Mouse (Mus musculus) lung, embryonic 15.5 days (tissue): ENCODE measurements around the gene Notch4. TPM values are rescaled to one million over a fixed set of nuclear protein-coding genes. Genes with fewer than 3 reads are reported as not detected.

ENCODE experiments used
- ATAC-seq: fragments of 200-750 bp; cut with Nextera tagmentation; 2 replicates; pipeline ENCODE4 v1.8.0; 2017; ENCODE audit warnings: moderate number of reproducible peaks, borderline replicate concordance; ENCODE audit not compliant: low FRiP score, low TSS enrichment; ENCODE audit errors: extremely low read depth
- H3K27ac ChIP-seq: fragments of 300-500 bp; sonication (generic); 2 replicates; pipeline ENCODE4 v1.5.1; 2015; ENCODE audit warnings: moderate library complexity, mild to moderate bottlenecking, inconsistent platforms
- H3K27me3 ChIP-seq: fragments of 300-500 bp; sonication (generic); 2 replicates; pipeline ENCODE4 v1.6.1; 2015; ENCODE audit warnings: inconsistent platforms
- H3K36me3 ChIP-seq: fragments of 300-500 bp; sonication (generic); 2 replicates; pipeline ENCODE4 v1.6.1; 2015; ENCODE audit warnings: inconsistent platforms
- H3K4me1 ChIP-seq: fragments of 300-500 bp; sonication (generic); 2 replicates; pipeline ENCODE4 v1.6.1; 2015; ENCODE audit warnings: inconsistent platforms
- H3K4me2 ChIP-seq: fragments of 300-500 bp; sonication (generic); 2 replicates; pipeline ENCODE4 v1.6.1; 2015; ENCODE audit warnings: inconsistent platforms, mild to moderate bottlenecking, moderate library complexity
- H3K4me3 ChIP-seq: fragments of 300-500 bp; sonication (generic); 2 replicates; pipeline ENCODE4 v1.5.1; 2015; ENCODE audit warnings: mild to moderate bottlenecking, inconsistent platforms
- H3K9ac ChIP-seq: fragments of 300-500 bp; sonication (generic); 2 replicates; pipeline ENCODE4 v1.6.1; 2015; ENCODE audit warnings: inconsistent platforms
- H3K9me3 ChIP-seq: fragments of 300-500 bp; sonication (generic); 2 replicates; pipeline ENCODE4 v1.6.1; 2016; ENCODE audit warnings: inconsistent platforms
- WGBS: fragments of 180-500 bp; shearing (Covaris S2); methylation state at CpG from one replicate; pipeline ENCODE4 v1.1.7; 2015; 5-methylcytosine and 5-hydroxymethylcytosine counted together
- polyA plus RNA-seq: library from polyadenylated mRNA; unstranded; fragments of >200 nt; fragmentation: Nextera tagmentation; extraction: Ambion mirVana; gene quantifications from 2 replicates; pipeline ENCODE4 v1.2.1, GENCODE M21; 2015

Gene Notch4
- polyA plus RNA-seq, 1 experiment from 2014 or later, result 11.2 TPM

DNA sequence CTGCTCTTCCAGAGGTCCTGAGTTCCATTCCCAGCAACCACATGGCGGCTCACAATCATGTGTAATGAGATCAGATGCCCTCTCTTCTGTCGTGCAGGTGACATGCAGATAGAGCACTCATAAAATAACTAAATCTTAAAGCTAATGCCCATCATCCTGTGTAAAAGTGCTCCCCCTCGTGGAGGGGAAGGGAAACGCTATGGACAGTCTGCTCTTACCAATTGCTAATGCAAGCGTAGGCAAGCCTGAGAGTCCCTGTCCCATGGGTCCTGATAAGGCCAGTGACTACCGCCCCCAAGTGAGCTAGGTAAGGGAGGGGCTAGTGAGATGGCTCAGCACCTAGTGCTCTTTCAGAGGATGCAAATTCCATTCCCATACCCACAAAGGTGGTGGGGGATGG is 54.9 kb downstream of the Notch4 start:
- peaks cover 18% of the 10 kb centered on the region for H3K36me3 ChIP-seq
- H3K4me2 ChIP-seq, result no peak overlapping the region
- no peak for ATAC-seq
- WGBS, result 15% methylated on average over 6 of the region's 6 CpGs
- H3K9me3 ChIP-seq, result no peaks in the 10 kb centered on the region
- H3K4me1 ChIP-seq, result no peaks in the 10 kb centered on the region
- H3K9ac ChIP-seq, result no peak overlapping the region
- H3K4me3 ChIP-seq, result no peak overlapping the region
- H3K27ac ChIP-seq, result no peak overlapping the region
- H3K27me3 ChIP-seq, result no peaks in the 10 kb centered on the region

- Histone ChIP-seq H3K27ac (no peak overlapping the region), H3K4me3 (no peak overlapping the region), H3K9ac (no peak overlapping the region), H3K9me3 (no peaks in the 10 kb centered on the region), H3K4me1 (peaks cover under 1% of the 10 kb centered on the region; the same call in 1 of the 2 replicates), H3K27me3 (no peaks in the 10 kb centered on the region; the same call in 1 of the 2 replicates), H3K4me2 (no peak overlapping the region), H3K36me3 (peaks cover 12% of the 10 kb centered on the region)
- ATAC-seq, result no peak
- 75% methylated on average over 8 of the region's 8 CpGs for WGBS
Measured at GRCm38 (mm10) chr17:34621006-34621405, 56.9 kb downstream of the Notch4 start.

GRCm38 (mm10) chr17:34623161-34623560 is 59.1 kb downstream of the Notch4 start:
- no peaks in the 10 kb centered on the region for H3K9me3 ChIP-seq
- WGBS, result 84% methylated on average over 9 of the region's 9 CpGs
- no peaks in the 10 kb centered on the region; the same call in 1 of the 2 replicates for H3K27me3 ChIP-seq
- no peak overlapping the region for H3K4me2 ChIP-seq
- no peak overlapping the region for H3K4me3 ChIP-seq
- H3K4me1 ChIP-seq, result peaks cover 7% of the 10 kb centered on the region
- H3K36me3 ChIP-seq, result peaks cover 12% of the 10 kb centered on the region
- no peak overlapping the region for H3K27ac ChIP-seq
- ATAC-seq, result no peak
- no peak overlapping the region for H3K9ac ChIP-seq

DNA sequence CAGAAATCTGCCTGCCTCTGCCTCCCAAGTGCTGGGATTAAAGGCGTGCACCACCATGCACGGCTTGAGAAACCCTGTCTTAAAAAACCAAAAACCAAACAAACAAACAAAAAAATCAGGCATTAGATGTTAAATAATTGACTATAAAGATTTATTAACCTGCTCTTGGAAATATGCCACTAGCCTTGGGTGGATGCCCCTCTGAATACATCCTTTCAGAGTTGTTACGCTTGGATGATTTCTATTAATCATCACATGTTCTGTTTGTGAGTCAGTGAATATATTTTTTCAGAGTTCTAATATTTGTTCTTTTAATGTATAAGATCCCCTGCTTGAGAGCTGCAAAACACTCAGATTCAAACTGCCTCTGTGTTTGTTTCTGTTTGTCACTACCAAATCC is 60.9 kb downstream of the Notch4 start:
- Histone ChIP-seq H3K4me2 (no peak overlapping the region), H3K27me3 (peaks cover 14% of the 10 kb centered on the region), H3K9ac (no peak overlapping the region), H3K4me3 (no peak overlapping the region), H3K9me3 (no peaks in the 10 kb centered on the region), H3K27ac (no peak overlapping the region), H3K36me3 (peaks cover 12% of the 10 kb centered on the region), H3K4me1 (peaks cover 22% of the 10 kb centered on the region)
- WGBS, result 87% methylated on average over 3 of the region's 3 CpGs
- ATAC-seq, result no peak

DNA sequence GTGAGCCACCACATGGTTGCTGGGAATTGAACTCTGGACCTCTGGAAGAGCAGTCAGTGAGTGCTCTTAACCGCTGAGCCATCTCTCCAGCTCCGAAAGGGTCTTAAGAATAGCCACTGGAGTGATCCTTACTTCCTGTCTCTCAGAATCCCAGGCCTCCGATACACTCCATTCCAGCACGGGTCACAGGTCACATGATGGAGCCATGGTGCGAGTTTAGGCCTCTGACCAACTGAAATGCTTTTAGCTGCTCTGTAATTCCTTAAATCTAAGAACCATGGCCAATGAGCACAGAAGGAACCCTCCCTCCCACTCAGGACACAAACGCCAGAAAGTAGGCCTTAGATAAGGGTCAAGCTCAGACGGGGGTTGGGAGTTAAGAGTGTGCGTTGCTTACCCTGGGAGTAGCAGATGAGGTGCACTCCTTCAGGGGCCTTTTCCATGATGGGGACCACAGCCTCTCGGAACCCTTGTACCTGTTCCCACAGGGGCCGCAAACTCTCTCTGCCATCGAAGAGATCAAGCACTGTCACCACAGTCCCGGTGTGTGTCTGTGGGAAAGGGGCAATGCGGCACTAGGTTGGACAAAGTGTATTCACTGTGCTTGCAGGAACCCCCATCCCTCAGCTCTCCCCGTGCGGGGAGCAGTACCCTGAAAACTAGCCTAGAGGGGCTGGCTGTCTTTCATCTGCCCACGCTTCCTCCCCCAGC is 62.1 kb downstream of the Notch4 start:
- Histone ChIP-seq H3K27me3 (peaks cover 26% of the 10 kb centered on the region), H3K27ac (0 out of 2 replicates have a peak overlapping the region, but pooled peaks have one; percentile 90), H3K9me3 (no peaks in the 10 kb centered on the region), H3K4me2 (peak overlapping the region; percentile 82), H3K9ac (peak overlapping the region; percentile 58), H3K4me1 (peaks cover 34% of the 10 kb centered on the region), H3K4me3 (peak overlapping the region; percentile 69), H3K36me3 (peaks cover 12% of the 10 kb centered on the region)
- WGBS, result 49% methylated on average over 16 of the region's 16 CpGs
- ATAC-seq, result no peak

DNA sequence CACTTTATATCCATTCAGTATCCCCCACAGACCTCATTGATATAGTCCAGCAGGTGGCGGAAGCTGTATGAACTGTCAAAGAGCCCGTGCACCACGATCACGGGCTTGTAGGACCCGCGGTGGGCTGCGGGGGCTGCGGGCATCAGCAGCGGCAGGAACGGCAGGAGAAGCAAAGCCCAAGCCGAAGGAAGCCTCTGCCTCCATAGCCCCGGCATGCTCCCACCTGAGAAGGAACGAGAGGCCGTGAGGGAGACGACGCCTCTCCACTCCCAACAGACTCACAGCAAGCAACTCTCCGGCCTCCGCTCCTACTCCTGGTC is 62.7 kb downstream of the Notch4 start:
- no peaks in the 10 kb centered on the region for H3K9me3 ChIP-seq
- H3K4me1 ChIP-seq, result peaks cover 39% of the 10 kb centered on the region
- H3K27ac ChIP-seq, result peak overlapping the region; percentile 90
- H3K36me3 ChIP-seq, result peaks cover 8% of the 10 kb centered on the region
- ATAC-seq, result no peak
- H3K4me3 ChIP-seq, result peak overlapping the region; percentile 69
- peak overlapping the region; percentile 58 for H3K9ac ChIP-seq
- H3K4me2 ChIP-seq, result peak overlapping the region; percentile 82
- 0% methylated on average over 18 of the region's 18 CpGs for WGBS
- H3K27me3 ChIP-seq, result peaks cover 32% of the 10 kb centered on the region

DNA sequence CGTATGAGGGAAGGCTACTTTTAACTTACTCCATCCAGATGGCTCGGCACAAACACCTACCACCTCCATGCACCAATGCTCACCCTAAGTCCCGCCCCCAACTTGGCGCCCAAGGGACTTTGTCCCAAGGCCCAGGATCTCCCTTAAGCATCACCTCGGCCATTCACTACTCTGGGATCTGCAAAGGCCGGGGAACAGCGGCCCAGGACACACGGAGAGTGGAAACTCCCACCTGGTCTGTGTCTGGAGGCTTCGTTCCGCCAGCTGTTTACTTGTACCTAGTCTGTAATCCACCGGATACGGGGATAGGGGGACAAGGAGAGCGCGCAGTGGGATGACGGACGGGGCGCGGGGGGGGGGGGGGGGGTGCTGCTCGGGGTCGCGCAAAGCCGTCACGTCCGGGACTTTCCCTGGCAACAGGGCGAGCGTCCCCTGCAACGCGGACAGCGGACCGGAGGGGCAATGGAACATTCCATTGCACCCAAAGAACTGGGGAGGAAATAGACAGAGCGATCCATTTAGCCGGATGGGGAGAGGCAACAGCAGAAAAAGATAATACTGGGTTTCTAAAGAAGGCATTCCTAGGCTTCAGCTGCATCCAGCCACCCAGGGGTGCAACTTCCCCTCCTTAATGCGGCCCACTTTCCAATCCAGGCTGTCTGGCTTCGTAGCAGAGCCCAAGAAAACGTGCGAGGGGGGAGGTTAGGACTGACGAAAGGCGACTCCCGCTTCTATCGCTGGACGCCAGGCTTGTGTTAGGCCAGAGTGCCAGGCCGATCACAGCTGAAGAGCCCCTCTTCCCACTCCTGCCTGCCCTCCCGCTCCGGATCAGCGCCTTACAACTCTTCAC is 63.2 kb downstream of the Notch4 start:
- Histone ChIP-seq H3K4me1 (peaks cover 45% of the 10 kb centered on the region), H3K27me3 (peaks cover 37% of the 10 kb centered on the region), H3K9me3 (no peaks in the 10 kb centered on the region), H3K27ac (peak overlapping the region; percentile 90), H3K36me3 (peaks cover 8% of the 10 kb centered on the region; the same call in 1 of the 2 replicates), H3K4me2 (peak overlapping the region; percentile 82), H3K9ac (peak overlapping the region; percentile 58), H3K4me3 (peak overlapping the region; percentile 69)
- ATAC-seq, result peak; percentile 86
- WGBS, result under 1% methylated on average over 37 of the region's 45 CpGs

GRCm38 (mm10) chr17:34627943-34628643 is 64.0 kb downstream of the Notch4 start, which contains the start of gene Ppt2:
Gene Ppt2, minus strand, starts transcription at chr17:34628510.
- peaks cover 1% of the 10 kb centered on the region; the same call in 1 of the 2 replicates for H3K36me3 ChIP-seq
- peak within 1 kb of the TSS; percentile 82 for H3K4me2 ChIP-seq
- peaks cover 45% of the 10 kb centered on the region for H3K27me3 ChIP-seq
- no peaks in the 10 kb centered on the region for H3K9me3 ChIP-seq
- peak within 1 kb of the TSS; percentile 90 for H3K27ac ChIP-seq
- H3K4me1 ChIP-seq, result peaks cover 49% of the 10 kb centered on the region
- no peak; the same call in 1 of the 2 replicates for ATAC-seq
- 3% methylated on average over 29 of the region's 29 CpGs for WGBS
- peak within 1 kb of the TSS; percentile 69 for H3K4me3 ChIP-seq
- peak within 1 kb of the TSS; percentile 52 for H3K9ac ChIP-seq

- Histone ChIP-seq H3K27ac (no peak overlapping the region), H3K4me1 (peaks cover 49% of the 10 kb centered on the region), H3K4me3 (peak overlapping the region; percentile 69; the same call in 1 of the 2 replicates), H3K9me3 (no peaks in the 10 kb centered on the region), H3K27me3 (peaks cover 50% of the 10 kb centered on the region), H3K36me3 (no peaks in the 10 kb centered on the region), H3K9ac (no peak overlapping the region), H3K4me2 (peak overlapping the region; percentile 82)
- no peak for ATAC-seq
- WGBS, result 25% methylated on average over 5 of the region's 5 CpGs
Measured at GRCm38 (mm10) chr17:34628644-34628967, 64.5 kb downstream of the Notch4 start.

GRCm38 (mm10) chr17:34629221-34629751 is 65.2 kb downstream of the Notch4 start, which contains the start of gene Prrt1:
Gene Prrt1, plus strand, starts transcription at chr17:34629533.
- H3K4me3 ChIP-seq, result peak within 1 kb of the TSS; percentile 69
- no peak within 1 kb of the TSS for H3K9ac ChIP-seq
- no peaks in the 10 kb centered on the region for H3K9me3 ChIP-seq
- no peaks in the 10 kb centered on the region for H3K36me3 ChIP-seq
- WGBS, result 0% methylated on average over 16 of the region's 16 CpGs
- H3K27me3 ChIP-seq, result peaks cover 57% of the 10 kb centered on the region
- H3K4me1 ChIP-seq, result peaks cover 49% of the 10 kb centered on the region
- ATAC-seq, result no peak
- H3K27ac ChIP-seq, result no peak within 1 kb of the TSS
- H3K4me2 ChIP-seq, result peak within 1 kb of the TSS; percentile 82

- ATAC-seq, result no peak
- Histone ChIP-seq H3K27ac (no peak overlapping the region), H3K4me2 (peak overlapping the region; percentile 82), H3K27me3 (peaks cover 60% of the 10 kb centered on the region), H3K4me1 (peaks cover 49% of the 10 kb centered on the region), H3K4me3 (0 out of 2 replicates have a peak overlapping the region, but pooled peaks have one; percentile 15), H3K9me3 (no peaks in the 10 kb centered on the region), H3K9ac (no peak overlapping the region), H3K36me3 (no peaks in the 10 kb centered on the region)
- 18% methylated on average over 12 of the region's 12 CpGs for WGBS
Measured at GRCm38 (mm10) chr17:34629796-34630603, 65.9 kb downstream of the Notch4 start.
